Mouse (Mus musculus) layer of hippocampus, postnatal 10 days (tissue): ENCODE data around the gene Prps1l3. TPM values are rescaled to one million over a fixed set of nuclear protein-coding genes. Genes with fewer than 3 reads are reported as not detected.

Experiments
- DNase-seq, 2 experiments: peaks; one replicate each; pipeline ENCODE4 v3.0.0; 2021; ENCODE audit warnings: low spot score in 2 of 2
- total RNA-seq, 2 experiments: library from RNA; stranded (reverse); gene quantifications; 2 replicates each; pipeline ENCODE4 v1.2.3; 2021

Gene Prps1l3
- total RNA-seq, 2 experiments from 2014 or later, result 14.3 to 15.2 TPM

DNA sequence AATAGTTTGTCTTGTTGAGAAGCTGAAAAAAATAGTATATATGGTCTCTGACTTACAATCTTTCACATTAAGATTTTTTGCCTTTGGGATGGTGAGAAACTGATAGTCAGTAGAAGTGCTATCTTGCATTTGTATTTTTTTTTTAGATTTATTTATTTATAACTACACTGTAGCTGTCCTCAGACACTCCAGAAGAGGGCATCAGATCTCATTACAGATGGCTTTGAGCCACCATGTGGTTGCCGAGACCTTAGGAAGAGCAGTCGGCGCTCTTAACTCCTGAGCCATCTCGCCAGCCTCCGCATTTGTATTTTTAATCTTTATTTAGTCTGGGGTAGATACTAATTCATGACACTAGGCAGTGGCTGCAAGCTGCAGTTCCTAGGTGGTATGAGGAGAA, 3.2 kb downstream of the Prps1l3 start:
- DNase-seq, result no peak

DNA sequence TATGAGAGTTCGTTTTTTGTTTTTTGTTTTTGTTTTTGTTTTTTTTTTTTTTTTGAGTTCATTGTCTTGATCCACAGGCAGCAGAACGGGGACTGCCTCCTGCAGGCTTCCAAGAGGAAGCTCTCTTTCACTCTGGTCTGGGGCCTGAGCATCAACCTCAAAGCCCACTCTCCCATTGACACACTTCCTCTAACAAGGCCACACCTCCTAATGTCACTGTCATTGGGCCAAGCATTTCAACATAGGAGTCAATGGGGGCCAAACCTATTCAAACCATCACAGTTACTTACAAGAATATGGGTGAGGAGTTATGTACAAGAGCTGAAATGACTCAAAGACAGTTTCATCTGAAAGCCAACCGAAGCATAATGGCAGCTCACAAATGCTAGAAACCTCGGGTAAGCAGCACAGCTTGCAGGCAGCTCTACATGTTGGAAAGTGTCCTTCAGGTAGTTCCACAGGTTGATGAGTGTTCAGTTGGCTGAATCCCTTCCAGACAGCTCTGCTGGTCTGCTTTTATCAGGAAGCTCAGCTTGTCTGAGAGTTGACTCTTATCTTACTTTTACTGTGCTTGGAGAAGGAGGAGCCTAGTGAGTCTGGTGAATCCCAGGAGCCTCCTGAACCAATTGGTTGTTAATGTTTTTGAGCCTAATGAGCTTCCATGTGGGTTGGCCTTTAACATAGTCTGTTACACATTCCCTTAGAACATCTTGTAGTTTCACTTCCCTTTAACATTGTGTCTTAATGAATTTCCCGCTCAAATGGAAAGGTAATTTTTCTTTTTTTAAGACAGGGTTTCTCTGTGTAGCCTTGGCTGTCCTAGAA, 13.7 kb downstream of the Prps1l3 start:
- no peak for DNase-seq

DNA sequence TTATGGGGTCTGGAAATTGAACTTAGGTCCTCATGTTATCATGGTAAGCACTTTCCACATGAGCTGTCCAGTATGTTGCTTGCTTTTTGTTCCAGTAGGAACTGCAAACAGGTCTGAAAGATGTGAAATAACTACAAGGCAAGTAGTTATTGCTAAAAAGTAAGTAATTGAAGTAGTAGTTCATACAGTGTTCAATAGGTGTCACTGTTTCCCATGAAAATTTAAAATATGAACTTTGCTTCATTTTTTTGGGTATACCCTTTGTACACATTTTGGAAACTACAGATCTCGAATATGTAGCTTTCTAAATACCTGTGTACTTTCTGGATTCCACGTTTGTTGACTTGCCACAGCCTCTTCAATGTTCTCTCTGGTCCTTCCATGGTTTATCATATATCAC, 28.4 kb downstream of the Prps1l3 start:
- no peak for DNase-seq

DNA sequence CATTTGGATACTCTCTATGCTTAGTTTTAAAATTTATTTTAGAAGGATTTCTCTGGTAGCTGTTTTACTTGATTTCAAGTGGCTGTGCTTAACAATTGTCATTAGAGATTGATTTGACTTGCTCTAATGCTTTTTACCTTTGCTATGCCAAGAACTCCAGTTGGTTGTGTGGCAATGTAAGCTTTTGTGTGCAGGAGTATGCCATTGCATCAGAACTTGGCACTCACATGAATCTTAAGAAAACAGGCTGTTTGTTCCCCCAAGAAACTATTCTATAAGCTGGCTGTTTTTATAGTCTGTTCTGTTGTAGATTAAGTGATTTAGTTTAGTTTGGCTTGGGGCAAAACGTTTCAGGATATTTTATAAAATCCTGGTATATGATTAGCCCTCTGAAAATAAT, 45.2 kb downstream of the Prps1l3 start:
- no peak for DNase-seq

GRCm38 (mm10) chr12:57281155-57282114, 51.2 kb downstream of the Prps1l3 start:
- peak; percentile 25 to 35 for DNase-seq

DNA sequence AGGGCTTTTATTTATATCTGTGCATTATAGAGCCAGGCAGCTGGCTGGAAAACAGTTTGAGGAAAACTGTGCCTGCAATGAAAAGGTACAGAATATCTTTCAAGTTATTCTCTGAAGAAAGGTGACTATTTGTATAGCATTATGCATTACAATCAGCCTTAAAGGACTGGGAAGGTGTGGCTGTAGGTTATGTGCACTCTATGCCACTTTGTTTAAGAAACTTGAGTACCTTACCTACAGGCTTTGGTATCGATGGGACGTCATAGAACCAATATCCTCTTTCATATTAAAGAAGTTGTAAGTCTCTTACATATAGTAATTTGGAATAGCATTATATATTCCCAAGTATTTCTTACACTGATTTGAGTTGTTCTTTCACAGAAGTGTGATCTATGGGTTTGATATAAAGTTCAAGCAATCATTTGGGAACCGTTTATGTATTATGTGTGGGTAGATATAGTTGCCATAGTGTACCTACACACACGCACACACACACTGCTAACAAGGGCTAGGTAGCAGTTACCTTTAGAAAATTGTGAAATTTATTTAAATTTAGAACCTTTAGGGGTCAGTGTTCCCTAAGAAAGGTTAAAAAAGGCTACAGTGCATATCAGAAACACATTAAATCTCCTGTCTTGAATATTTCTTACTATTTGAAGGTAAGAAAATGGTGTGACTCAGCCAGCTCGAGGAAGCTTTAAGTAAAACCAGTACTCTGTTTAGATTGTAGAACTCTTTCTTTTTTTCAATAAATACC, 55.3 kb downstream of the Prps1l3 start:
- no peak for DNase-seq

Other genes with a start within 250 kb of the Prps1l3 start
- gene Slc25a21, start 32.9 kb upstream of the Prps1l3 start, total RNA-seq, result under 1 TPM; 0.38 to 0.53 TPM
- 1 to 10 TPM; 5.1 to 6.3 TPM for gene Mipol1, start within 50 bp of the Prps1l3 start, total RNA-seq